Mouse (Mus musculus) testis, adult 2 months (tissue): ENCODE measurements around the gene Wasf2.

Experiments
- CTCF ChIP-seq: fragments of 200-500 bp; IDR thresholded peaks from 2 replicates; pipeline ENCODE4 v1.5.1; 2012; ENCODE audit warnings: low read depth, mild to moderate bottlenecking, inconsistent platforms, low read length, moderate library complexity; ENCODE audit not compliant: control insufficient read depth, insufficient read depth, insufficient replicate concordance
- POLR2A ChIP-seq: fragments of 200-500 bp; IDR thresholded peaks from 2 replicates; pipeline ENCODE4 v1.6.1; 2012; ENCODE audit warnings: low read depth, mild to moderate bottlenecking, inconsistent platforms, low read length, moderate library complexity; ENCODE audit not compliant: control insufficient read depth

DNA sequence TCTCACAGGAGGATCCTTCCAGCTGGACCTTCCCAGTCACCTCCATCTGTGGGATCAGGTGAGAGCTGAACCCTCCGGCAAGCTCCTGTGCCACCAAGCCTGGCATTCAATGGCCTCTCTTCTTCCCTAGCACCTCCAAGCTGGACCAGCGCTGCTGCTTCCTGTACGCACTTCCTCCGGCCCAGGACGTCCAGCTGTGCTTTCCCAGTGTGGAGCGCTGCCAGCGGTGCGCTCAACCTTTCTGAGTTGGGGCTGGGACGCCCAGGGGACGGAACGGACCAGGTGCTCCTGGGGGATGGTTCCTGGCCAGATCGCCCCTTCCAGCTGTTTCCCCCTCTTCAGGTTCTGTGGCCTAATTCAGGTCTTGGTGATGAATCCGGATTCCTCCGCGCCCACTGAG is 116.8 kb downstream of the Wasf2 start:
- TF ChIP-seq CTCF (no peak), POLR2A (no peak)
